Mouse (Mus musculus): ENCODE measurements around the gene Kmt2b.

Gene Kmt2b

GRCm38 (mm10) chr7:30566033-30566432 is 22.5 kb downstream of the Kmt2b start:
- no peak for ATAC-seq (ENCODE audit: low TSS enrichment)

- ATAC-seq (ENCODE audit: low TSS enrichment): no peak
These were observed 23.5 kb downstream of the Kmt2b start, which contains the start of gene Igflr1 for GRCm38 (mm10) chr7:30564970-30565571. Gene Igflr1 (plus strand): TSS chr7:30565427.

- ATAC-seq (ENCODE audit: low TSS enrichment): no peak
These were observed 24.6 kb downstream of the Kmt2b start for GRCm38 (mm10) chr7:30563906-30564280.

GRCm38 (mm10) chr7:30563117-30563905 is 25.2 kb downstream of the Kmt2b start, which contains the start of the genes U2af1l4, Gm49396 and Psenen:
Gene U2af1l4 (plus strand): TSS chr7:30563301.
Gene Gm49396 (plus strand): TSS chr7:30563344.
Gene Psenen (minus strand): TSS chr7:30563627.
- ATAC-seq (ENCODE audit: low TSS enrichment): peak; percentile 66

GRCm38 (mm10) chr7:30562526-30563116 is 25.9 kb downstream of the Kmt2b start:
- no peak for ATAC-seq (ENCODE audit: low TSS enrichment)

GRCm38 (mm10) chr7:30560296-30560695 is 28.2 kb downstream of the Kmt2b start:
- ATAC-seq (ENCODE audit: low TSS enrichment): no peak

- peak; percentile 76 for ATAC-seq (ENCODE audit: low TSS enrichment)
These were observed 29.0 kb downstream of the Kmt2b start, which contains the start of gene Lin37 for GRCm38 (mm10) chr7:30559443-30559954. Gene Lin37 (minus strand): TSS chr7:30559838.

- no peak for ATAC-seq (ENCODE audit: low TSS enrichment)
These were observed 29.7 kb downstream of the Kmt2b start for GRCm38 (mm10) chr7:30558656-30559442.

GRCm38 (mm10) chr7:30557901-30558514 is 30.5 kb downstream of the Kmt2b start:
- ATAC-seq (ENCODE audit: low TSS enrichment): no peak

- ATAC-seq (ENCODE audit: low TSS enrichment): no peak
These were observed 31.5 kb downstream of the Kmt2b start for GRCm38 (mm10) chr7:30556894-30557536.

- no peak for ATAC-seq (ENCODE audit: low TSS enrichment)
These were observed 34.5 kb downstream of the Kmt2b start for GRCm38 (mm10) chr7:30553810-30554584.

- 0 out of 2 replicates have a peak, but pooled peaks have one; percentile 14 for ATAC-seq (ENCODE audit: low TSS enrichment)
These were observed 35.4 kb downstream of the Kmt2b start for GRCm38 (mm10) chr7:30553021-30553589.

- ATAC-seq (ENCODE audit: low TSS enrichment): peak; percentile 85
These were observed 36.2 kb downstream of the Kmt2b start, which contains the start of the genes Hspb6 and Proser3 for GRCm38 (mm10) chr7:30552102-30553020. Gene Hspb6 (plus strand): TSS chr7:30552178. Gene Proser3 (minus strand): TSS chr7:30552299.

- peak; percentile 25; the same call in 1 of the 2 replicates for ATAC-seq (ENCODE audit: low TSS enrichment)
These were observed 37.0 kb downstream of the Kmt2b start for GRCm38 (mm10) chr7:30551445-30552101.

GRCm38 (mm10) chr7:30550603-30551002 is 37.9 kb downstream of the Kmt2b start:
- ATAC-seq (ENCODE audit: low TSS enrichment): no peak

GRCm38 (mm10) chr7:30549880-30550279 is 38.6 kb downstream of the Kmt2b start:
- ATAC-seq (ENCODE audit: low TSS enrichment): no peak

- ATAC-seq (ENCODE audit: low TSS enrichment): no peak
These were observed 44.2 kb downstream of the Kmt2b start for GRCm38 (mm10) chr7:30544327-30544726.

GRCm38 (mm10) chr7:30540572-30540971 is 48.0 kb downstream of the Kmt2b start:
- ATAC-seq (ENCODE audit: low TSS enrichment): no peak

Data from frontal cortex, adult (tissue).